Mouse (Mus musculus): ENCODE measurements around the gene Litaf.

- no peak for TF ChIP-seq POLR2A (IDR thresholded peaks at IDR 0.05; ENCODE audit: insufficient read depth, low read length)
- TF ChIP-seq CTCF (IDR thresholded peaks at IDR 0.05; ENCODE audit: low read depth, low read length), result no peak
- TF ChIP-seq EP300 (IDR thresholded peaks at IDR 0.05; ENCODE audit: insufficient read depth, low read depth, low read length), result no peak
These were observed 74.2 kb downstream of the Litaf start for GRCm38 (mm10) chr16:10991737-10992089.
